Mouse (Mus musculus) liver, adult 2 months (tissue): ENCODE data around the gene Ptprn2.

ENCODE experiments used
- CTCF ChIP-seq: fragments of 200-500 bp; IDR thresholded peaks from 2 replicates; pipeline ENCODE4 v1.5.1; 2011; ENCODE audit warnings: low read depth, low read length, control low read depth
- POLR2A ChIP-seq: fragments of 200-500 bp; IDR thresholded peaks from 2 replicates; pipeline ENCODE4 v1.6.1; 2011; ENCODE audit warnings: low read length, control low read depth; ENCODE audit not compliant: insufficient read depth; ENCODE audit errors: extremely low read depth

- TF ChIP-seq POLR2A (no peak), CTCF (no peak)
These were observed 260.9 kb downstream of the Ptprn2 start for GRCm38 (mm10) chr12:116746401-116746800.
